Mouse (Mus musculus) limb, embryonic 13.5 days (tissue): ENCODE results near the gene Rccd1. TPM values are rescaled to one million over a fixed set of nuclear protein-coding genes. Genes with fewer than 3 reads are reported as not detected.
A peak's percentile ranks its signal among the peaks of the same experiment; 100 is the strongest.

ENCODE experiments used
- ATAC-seq: fragments of 200-750 bp; cut with Nextera tagmentation; 2 replicates; pipeline ENCODE4 v1.8.0; 2017; ENCODE audit warnings: low read depth, moderate number of reproducible peaks, moderate TSS enrichment; ENCODE audit not compliant: low FRiP score
- H3K27ac ChIP-seq: fragments of 300-500 bp; sonication (generic); 2 replicates; pipeline ENCODE4 v1.5.1; 2015; ENCODE audit warnings: inconsistent platforms, mild to moderate bottlenecking, moderate library complexity
- H3K27me3 ChIP-seq: fragments of 300-500 bp; sonication (generic); 2 replicates; pipeline ENCODE4 v1.6.1; 2015; ENCODE audit warnings: mild to moderate bottlenecking, inconsistent platforms
- H3K36me3 ChIP-seq: fragments of 300-500 bp; sonication (generic); 2 replicates; pipeline ENCODE4 v1.6.1; 2015; ENCODE audit warnings: inconsistent platforms, mild to moderate bottlenecking, moderate library complexity
- H3K4me1 ChIP-seq: fragments of 300-500 bp; sonication (generic); 2 replicates; pipeline ENCODE4 v1.6.1; 2015; ENCODE audit warnings: inconsistent platforms
- H3K4me2 ChIP-seq: fragments of 300-500 bp; sonication (generic); replicated peaks from 2 replicates; pipeline ENCODE4 v1.6.1; 2015; ENCODE audit warnings: inconsistent platforms, mild to moderate bottlenecking, moderate library complexity
- H3K4me3 ChIP-seq: fragments of 300-500 bp; sonication (generic); 2 replicates; pipeline ENCODE4 v1.5.1; 2015; ENCODE audit warnings: moderate library complexity, mild to moderate bottlenecking, inconsistent platforms
- H3K9ac ChIP-seq: fragments of 300-500 bp; sonication (generic); 2 replicates; pipeline ENCODE4 v1.6.1; 2015; ENCODE audit warnings: mild to moderate bottlenecking, inconsistent platforms
- H3K9me3 ChIP-seq: fragments of 300-500 bp; sonication (generic); 2 replicates; pipeline ENCODE4 v1.6.1; 2016; ENCODE audit warnings: inconsistent platforms
- WGBS: fragments of 180-500 bp; shearing (Covaris S2); methylation state at CpG from one replicate; pipeline ENCODE4 v1.1.7; 2015; 5-methylcytosine and 5-hydroxymethylcytosine counted together
- polyA plus RNA-seq: library from polyadenylated mRNA; unstranded; fragments of >200 nt; fragmentation: Nextera tagmentation; extraction: Ambion mirVana; gene quantifications from 2 replicates; pipeline ENCODE4 v1.2.1, GENCODE M21; 2015

Rccd1 gene
- polyA plus RNA-seq, 1 experiment from 2014 or later = 12.3 TPM

DNA sequence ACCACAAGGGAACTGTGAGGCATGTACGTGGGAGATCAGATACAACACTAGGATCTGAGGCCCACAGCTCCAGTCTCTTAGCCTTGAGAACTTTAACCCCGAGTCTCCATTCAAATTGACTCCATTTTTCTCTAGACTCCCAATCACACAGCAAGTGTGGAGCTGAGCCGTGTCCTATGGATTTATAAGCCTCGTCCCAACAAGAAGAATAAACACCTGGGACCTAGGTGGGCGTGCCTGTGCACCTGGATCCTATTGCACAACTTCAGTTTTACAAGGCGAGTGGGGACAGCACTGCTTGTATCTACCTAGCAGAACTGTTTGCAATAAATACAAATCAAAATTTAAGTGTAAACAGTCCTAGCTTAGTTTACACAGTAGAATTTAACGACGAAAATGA, 918 bp downstream of the Rccd1 start:
- Histone ChIP-seq H3K4me3 (peak overlapping the region; percentile 64), H3K9me3 (no peaks in the 10 kb centered on the region), H3K4me1 (peaks cover 17% of the 10 kb centered on the region), H3K27me3 (no peaks in the 10 kb centered on the region), H3K9ac (peak overlapping the region; percentile 75), H3K27ac (peak overlapping the region; percentile 76; the same call in 1 of the 2 replicates), H3K4me2 (peak overlapping the region; percentile 83), H3K36me3 (peaks cover 61% of the 10 kb centered on the region)
- ATAC-seq = no peak
- 15% methylated on average over 8 of the region's 8 CpGs for WGBS

DNA sequence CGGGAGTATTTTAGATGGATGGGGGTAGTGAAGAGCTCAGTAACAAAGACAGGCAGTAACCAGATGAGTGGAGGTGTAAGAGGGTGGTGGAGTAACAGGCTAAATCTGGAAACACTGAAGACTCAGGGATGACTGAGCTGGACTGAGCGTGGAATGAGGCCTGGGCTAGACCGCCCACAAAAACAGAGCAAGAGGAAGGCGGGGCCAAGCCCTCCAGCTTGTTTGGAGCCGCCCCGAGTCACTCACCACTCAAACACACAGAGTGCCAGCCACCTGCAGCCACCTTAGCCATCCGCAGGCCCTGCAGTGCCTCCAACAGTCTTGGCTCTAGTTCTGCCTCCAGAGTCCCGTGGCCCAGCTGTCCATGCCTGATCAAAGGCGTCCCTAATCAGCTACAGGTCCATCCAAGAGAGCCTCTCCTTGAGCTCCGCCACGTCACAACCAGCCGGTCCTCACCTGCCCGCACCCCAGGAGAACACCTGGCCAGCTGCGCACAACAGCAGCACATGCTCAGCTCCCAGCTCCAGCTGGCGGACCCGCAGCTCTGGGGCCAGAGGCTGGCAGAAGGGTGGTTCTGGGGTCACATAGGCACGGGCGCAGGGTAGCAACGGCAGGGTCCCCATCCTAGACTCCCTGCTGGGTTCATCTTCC, 4.3 kb downstream of the Rccd1 start:
- Histone ChIP-seq H3K9ac (no peak overlapping the region), H3K27me3 (no peaks in the 10 kb centered on the region), H3K4me1 (peaks cover 10% of the 10 kb centered on the region), H3K27ac (no peak overlapping the region), H3K9me3 (no peaks in the 10 kb centered on the region), H3K36me3 (peaks cover 55% of the 10 kb centered on the region), H3K4me3 (no peak overlapping the region), H3K4me2 (no peak overlapping the region)
- no peak for ATAC-seq
- 76% methylated on average over 19 of the region's 19 CpGs for WGBS

DNA sequence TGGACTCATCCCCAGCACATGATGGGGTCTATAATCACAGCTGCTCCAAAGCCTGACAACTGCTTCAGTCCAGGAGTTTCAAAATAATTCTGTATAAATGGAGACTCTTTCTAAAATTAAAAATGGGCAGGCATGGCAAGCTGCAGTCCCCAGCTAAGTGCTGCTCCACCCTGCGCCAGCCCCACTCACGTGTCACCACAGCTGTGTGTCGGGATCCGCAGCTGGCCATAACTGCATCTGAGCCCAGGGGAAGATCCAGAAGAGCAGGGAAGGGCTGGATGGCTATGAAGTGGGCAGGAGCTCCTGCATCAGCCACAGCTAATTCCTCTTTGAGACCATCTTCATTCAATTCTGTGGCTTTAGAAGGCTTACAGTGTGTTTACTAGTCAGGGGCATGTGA, 5.6 kb downstream of the Rccd1 start:
- H3K4me1 ChIP-seq = peaks cover 10% of the 10 kb centered on the region
- no peak overlapping the region for H3K27ac ChIP-seq
- H3K9me3 ChIP-seq = no peaks in the 10 kb centered on the region
- H3K4me2 ChIP-seq = no peak overlapping the region
- H3K27me3 ChIP-seq = no peaks in the 10 kb centered on the region
- H3K9ac ChIP-seq = no peak overlapping the region
- no peak overlapping the region for H3K4me3 ChIP-seq
- 87% methylated on average over 4 of the region's 4 CpGs for WGBS
- ATAC-seq = no peak
- peaks cover 67% of the 10 kb centered on the region for H3K36me3 ChIP-seq

DNA sequence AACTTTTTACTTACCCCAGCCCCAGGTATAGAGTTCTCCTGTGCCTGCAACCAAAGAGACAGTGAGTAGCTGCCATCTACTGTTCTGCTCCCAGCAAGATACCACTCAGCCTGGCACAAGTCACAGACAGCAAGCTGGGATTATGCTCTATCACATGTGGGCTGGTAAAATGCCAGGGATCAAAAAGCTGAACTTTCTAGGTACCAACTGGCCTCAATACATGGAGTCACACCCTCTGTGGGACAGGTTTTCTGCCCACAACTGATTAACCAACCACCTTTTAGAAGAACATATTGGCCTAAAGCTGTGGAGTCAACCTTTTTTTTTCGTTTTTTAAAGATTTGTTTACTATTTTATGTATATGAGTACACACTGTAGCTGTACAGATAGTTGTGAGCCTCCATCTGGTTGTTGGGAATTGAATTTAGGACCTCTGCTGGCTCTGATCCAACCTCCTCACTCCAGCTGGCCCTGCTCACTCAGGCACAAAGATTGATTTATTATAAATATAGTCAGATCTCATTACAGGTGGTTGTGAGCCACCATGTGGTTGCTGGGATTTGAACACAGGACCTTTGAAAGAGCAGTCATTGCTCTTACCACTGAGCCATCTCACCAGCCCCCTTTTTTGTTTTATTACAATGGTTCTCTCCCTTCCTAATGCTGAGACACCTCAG, 6.7 kb downstream of the Rccd1 start:
- peaks cover 78% of the 10 kb centered on the region for H3K36me3 ChIP-seq
- H3K4me1 ChIP-seq = no peaks in the 10 kb centered on the region
- H3K9ac ChIP-seq = no peak overlapping the region
- H3K4me3 ChIP-seq = no peak overlapping the region
- no peaks in the 10 kb centered on the region for H3K9me3 ChIP-seq
- 71% methylated on average over 1 of the region's 1 CpGs for WGBS
- no peaks in the 10 kb centered on the region for H3K27me3 ChIP-seq
- H3K27ac ChIP-seq = no peak overlapping the region
- H3K4me2 ChIP-seq = no peak overlapping the region
- ATAC-seq = no peak

DNA sequence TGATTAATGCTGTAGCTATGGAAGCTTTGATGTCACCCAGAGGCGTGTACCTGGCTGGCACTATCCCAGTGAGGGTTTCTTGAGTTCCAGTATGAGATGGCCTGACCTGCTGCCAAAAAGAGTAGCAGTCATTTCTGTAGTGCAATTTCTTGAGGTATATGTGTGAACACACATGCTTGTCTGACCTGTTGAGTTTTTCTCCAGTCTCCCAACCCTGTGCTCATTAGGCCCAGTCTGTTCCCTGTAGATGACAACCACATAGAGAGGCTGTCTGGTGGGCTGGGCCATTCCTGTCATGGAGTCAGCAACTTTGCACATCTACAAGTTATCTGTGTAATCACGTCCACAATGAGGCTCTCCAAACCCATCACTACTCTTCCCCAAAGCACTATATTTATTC, 8.5 kb downstream of the Rccd1 start:
- H3K9ac ChIP-seq = no peak overlapping the region
- H3K4me2 ChIP-seq = no peak overlapping the region
- no peaks in the 10 kb centered on the region for H3K27me3 ChIP-seq
- WGBS = 81% methylated on average over 2 of the region's 2 CpGs
- peaks cover 92% of the 10 kb centered on the region for H3K36me3 ChIP-seq
- no peak overlapping the region for H3K4me3 ChIP-seq
- no peaks in the 10 kb centered on the region for H3K9me3 ChIP-seq
- no peaks in the 10 kb centered on the region for H3K4me1 ChIP-seq
- H3K27ac ChIP-seq = no peak overlapping the region
- ATAC-seq = no peak

DNA sequence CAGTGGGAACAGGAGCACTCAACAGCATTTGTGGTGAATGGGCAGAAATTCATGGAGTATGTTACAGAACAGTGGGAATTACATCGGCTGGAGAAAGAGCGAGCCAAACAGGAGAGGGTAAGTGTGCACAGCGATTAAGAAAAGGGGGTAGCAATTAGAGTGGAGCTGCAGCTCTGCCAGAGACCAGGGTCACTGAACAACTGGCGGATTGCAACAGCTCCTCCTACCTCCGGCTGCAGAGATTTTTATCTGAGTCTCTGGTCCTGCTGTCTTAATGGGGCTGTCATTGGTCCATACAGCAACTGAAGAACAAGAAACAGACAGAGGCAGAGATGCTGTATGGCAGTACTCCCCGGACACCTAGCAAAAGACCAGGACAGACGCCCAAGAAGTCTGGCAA, 13.5 kb downstream of the Rccd1 start:
- whole genome bisulfite sequencing = 78% methylated on average over 7 of the region's 7 CpGs
- no peak overlapping the region for H3K4me3 ChIP-seq
- ATAC-seq = no peak
- H3K4me1 ChIP-seq = no peaks in the 10 kb centered on the region
- no peaks in the 10 kb centered on the region for H3K9me3 ChIP-seq
- H3K36me3 ChIP-seq = peaks cover 95% of the 10 kb centered on the region
- H3K9ac ChIP-seq = no peak overlapping the region
- no peak overlapping the region for H3K27ac ChIP-seq
- no peak overlapping the region for H3K4me2 ChIP-seq
- H3K27me3 ChIP-seq = no peaks in the 10 kb centered on the region

DNA sequence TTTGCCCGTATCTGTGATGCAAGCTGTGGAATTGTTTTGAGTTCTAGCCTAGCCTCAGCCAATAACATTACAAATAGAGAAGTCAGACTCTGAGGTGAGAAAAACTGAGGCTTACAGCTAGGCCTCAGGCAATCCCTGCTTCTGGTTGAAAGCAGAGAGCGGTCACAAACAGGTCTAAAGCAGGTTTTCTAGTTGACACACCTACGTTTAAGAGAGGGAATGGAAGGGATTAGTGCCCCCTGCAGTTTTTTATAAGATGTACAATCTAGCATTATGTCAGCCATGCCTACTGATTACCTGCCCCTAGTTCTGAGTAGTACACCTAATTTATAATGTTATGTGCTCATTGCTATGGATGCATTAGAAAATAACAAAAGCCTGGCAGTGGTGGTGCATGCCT, 16.5 kb downstream of the Rccd1 start:
- H3K27ac ChIP-seq = no peak overlapping the region
- no peaks in the 10 kb centered on the region for H3K27me3 ChIP-seq
- peaks cover 93% of the 10 kb centered on the region for H3K36me3 ChIP-seq
- no peaks in the 10 kb centered on the region for H3K4me1 ChIP-seq
- H3K4me2 ChIP-seq = no peak overlapping the region
- no peaks in the 10 kb centered on the region for H3K9me3 ChIP-seq
- no peak overlapping the region for H3K4me3 ChIP-seq
- no peak for ATAC-seq
- H3K9ac ChIP-seq = no peak overlapping the region
- WGBS = 85% methylated on average over 3 of the region's 3 CpGs

DNA sequence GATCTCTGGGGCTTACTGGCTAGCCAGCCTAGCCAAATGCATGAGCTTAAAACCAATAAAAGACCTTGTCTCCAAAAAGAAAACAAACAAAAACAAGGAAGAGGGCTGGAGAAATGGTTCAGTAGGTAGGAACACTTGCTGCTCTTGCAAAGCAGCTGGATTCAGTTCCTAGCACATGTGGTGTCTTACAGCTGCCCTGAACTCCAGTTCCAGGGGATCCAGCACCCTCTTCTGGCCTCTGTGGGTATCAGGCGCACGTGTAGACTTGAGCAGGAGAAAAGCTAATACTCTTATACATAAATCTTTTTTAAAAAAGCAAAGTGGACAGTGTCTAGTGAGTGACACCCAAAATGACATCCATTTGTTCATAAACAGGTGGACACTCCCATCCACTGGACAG, 22.7 kb downstream of the Rccd1 start:
- Histone ChIP-seq H3K36me3 (peaks cover 69% of the 10 kb centered on the region), H3K4me1 (peaks cover 12% of the 10 kb centered on the region), H3K4me3 (no peak overlapping the region), H3K9me3 (no peaks in the 10 kb centered on the region), H3K27ac (no peak overlapping the region), H3K27me3 (no peaks in the 10 kb centered on the region), H3K9ac (no peak overlapping the region), H3K4me2 (no peak overlapping the region)
- WGBS = 89% methylated on average over 2 of the region's 2 CpGs
- no peak for ATAC-seq

DNA sequence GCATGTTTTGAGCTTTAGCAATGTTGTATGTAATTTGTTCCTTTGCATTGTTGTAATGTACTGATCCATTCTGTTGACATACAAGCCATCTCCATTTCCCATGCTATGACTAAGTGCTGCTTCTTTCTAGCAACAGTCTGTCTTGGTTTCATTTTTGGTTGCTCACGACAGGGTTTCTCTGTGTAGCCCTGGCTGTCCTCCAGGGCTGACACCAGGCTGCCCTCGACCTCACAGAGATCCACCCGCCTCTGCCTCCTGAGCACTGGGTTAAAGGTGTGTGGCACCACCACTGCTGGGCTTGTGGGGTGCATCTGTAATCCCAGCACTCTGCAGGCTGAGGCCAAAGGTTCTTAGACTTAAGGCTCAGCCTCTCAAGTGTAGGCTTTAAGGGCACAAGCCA, 24.7 kb downstream of the Rccd1 start:
- Histone ChIP-seq H3K4me2 (no peak overlapping the region), H3K4me3 (no peak overlapping the region), H3K9me3 (no peaks in the 10 kb centered on the region), H3K27me3 (no peaks in the 10 kb centered on the region), H3K36me3 (peaks cover 51% of the 10 kb centered on the region), H3K9ac (no peak overlapping the region), H3K4me1 (peaks cover 25% of the 10 kb centered on the region), H3K27ac (no peak overlapping the region)
- ATAC-seq = no peak
- 88% methylated on average over 3 of the region's 3 CpGs for WGBS

DNA sequence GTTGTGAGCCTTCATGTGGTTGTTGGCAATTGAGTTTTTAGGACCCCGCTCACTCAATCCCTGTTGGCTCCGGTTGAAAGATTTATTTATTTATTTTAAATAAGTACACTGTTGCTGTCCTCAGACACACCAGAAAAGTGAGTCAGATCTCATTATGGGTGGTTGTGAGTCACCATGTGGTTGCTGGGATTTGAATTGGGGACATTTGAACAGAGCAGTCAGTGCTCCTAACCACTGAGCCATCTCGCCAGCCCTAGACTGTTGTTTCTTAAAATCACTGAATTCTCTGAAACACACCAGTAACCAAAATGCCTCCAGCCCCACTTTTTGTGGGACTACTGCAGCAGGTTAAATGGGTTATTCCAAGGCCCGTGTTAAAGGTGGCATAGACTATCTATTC, 25.5 kb downstream of the Rccd1 start:
- H3K36me3 ChIP-seq = peaks cover 43% of the 10 kb centered on the region
- no peak overlapping the region for H3K27ac ChIP-seq
- WGBS = 94% methylated on average over 4 of the region's 4 CpGs
- no peak overlapping the region for H3K4me2 ChIP-seq
- H3K4me1 ChIP-seq = peaks cover 25% of the 10 kb centered on the region
- H3K9ac ChIP-seq = no peak overlapping the region
- no peaks in the 10 kb centered on the region for H3K27me3 ChIP-seq
- H3K9me3 ChIP-seq = no peaks in the 10 kb centered on the region
- ATAC-seq = no peak
- no peak overlapping the region for H3K4me3 ChIP-seq

DNA sequence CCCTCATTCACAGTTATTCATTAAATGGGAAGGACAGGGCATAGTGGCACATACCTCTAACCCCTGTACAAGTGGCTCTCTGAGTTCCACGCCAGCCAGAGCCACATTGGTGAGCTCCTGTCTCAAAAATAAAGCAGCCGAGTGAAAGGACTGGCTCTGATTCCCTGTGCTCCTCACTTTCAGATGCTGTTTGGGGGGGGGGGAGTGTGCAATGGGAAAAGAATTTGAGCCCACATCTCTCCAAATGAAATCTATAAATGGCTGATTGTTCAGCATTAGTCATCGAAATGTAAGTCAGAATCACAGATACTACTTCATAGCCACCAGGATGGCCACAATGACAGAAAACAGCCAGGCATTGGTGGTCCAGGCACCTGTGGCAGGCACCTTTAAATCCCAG, 27.2 kb downstream of the Rccd1 start:
- Histone ChIP-seq H3K27ac (no peak overlapping the region), H3K27me3 (no peaks in the 10 kb centered on the region), H3K4me1 (peaks cover 25% of the 10 kb centered on the region), H3K36me3 (peaks cover 33% of the 10 kb centered on the region), H3K4me2 (no peak overlapping the region), H3K9ac (no peak overlapping the region), H3K4me3 (no peak overlapping the region), H3K9me3 (no peaks in the 10 kb centered on the region)
- no peak for ATAC-seq
- 90% methylated on average over 3 of the region's 3 CpGs for WGBS

DNA sequence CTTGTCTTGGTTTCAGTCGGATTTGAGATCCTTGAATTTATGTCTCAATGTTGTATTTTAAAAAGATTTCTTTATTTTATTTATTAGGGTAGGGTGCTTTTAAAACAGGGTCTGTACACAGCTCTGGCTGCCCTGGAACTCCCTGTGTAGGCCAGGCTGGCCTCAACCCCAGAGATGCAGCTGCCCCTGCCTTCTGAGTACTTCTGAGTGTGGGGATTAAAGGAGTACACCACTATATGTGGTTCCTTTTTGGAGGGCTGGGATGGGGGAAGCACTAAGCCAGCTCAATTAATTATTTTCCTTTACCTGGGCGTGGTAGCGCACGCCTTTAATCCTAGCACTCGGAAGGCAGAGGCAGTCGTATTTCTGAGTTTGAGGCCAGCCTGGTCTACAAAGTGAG, 27.8 kb downstream of the Rccd1 start:
- ATAC-seq = no peak
- Histone ChIP-seq H3K36me3 (peaks cover 33% of the 10 kb centered on the region), H3K4me1 (peaks cover 25% of the 10 kb centered on the region), H3K4me2 (peak overlapping the region; percentile 74), H3K4me3 (peak overlapping the region; percentile 85; the same call in 1 of the 2 replicates), H3K27ac (no peak overlapping the region), H3K27me3 (no peaks in the 10 kb centered on the region), H3K9me3 (no peaks in the 10 kb centered on the region), H3K9ac (no peak overlapping the region)
- 92% methylated on average over 6 of the region's 6 CpGs for WGBS
